Mouse (Mus musculus) neural tube, embryonic 11.5 days (tissue): Measurements from ENCODE around the gene Hectd4. TPM values are rescaled to one million over a fixed set of nuclear protein-coding genes. Genes with fewer than 3 reads are reported as not detected.
A peak's percentile ranks its signal among the peaks of the same experiment; 100 is the strongest.
"Not testable (repeated sequence)": the region's sequence is repeated elsewhere in the genome, so short reads cannot be mapped to it uniquely, and the experiment has no call there.

Experiments
- ATAC-seq: fragments of 200-750 bp; cut with Nextera tagmentation; 2 replicates; pipeline ENCODE4 v1.8.0; 2017; ENCODE audit warnings: moderate number of reproducible peaks, mild to moderate bottlenecking, moderate TSS enrichment, moderate library complexity; ENCODE audit not compliant: insufficient read depth, low FRiP score, low TSS enrichment
- DNase-seq: peaks from one replicate; pipeline ENCODE4 v3.0.0-alpha.2; 2015; ENCODE audit warnings: low spot score
- H3K27ac ChIP-seq: fragments of 300-500 bp; sonication (generic); 2 replicates; pipeline ENCODE4 v1.5.1; 2014; ENCODE audit warnings: low read depth, mild to moderate bottlenecking, low read length
- H3K27me3 ChIP-seq: fragments of 300-500 bp; sonication (generic); 2 replicates; pipeline ENCODE4 v1.6.1; 2014; ENCODE audit warnings: mild to moderate bottlenecking, low read length, mixed read lengths; ENCODE audit not compliant: control insufficient read depth, insufficient read depth
- H3K36me3 ChIP-seq: fragments of 300-500 bp; sonication (generic); 2 replicates; pipeline ENCODE4 v1.6.1; 2014; ENCODE audit warnings: mild to moderate bottlenecking, low read length, moderate library complexity, mixed read lengths; ENCODE audit not compliant: control insufficient read depth, insufficient read depth
- H3K4me1 ChIP-seq: fragments of 300-500 bp; sonication (generic); 2 replicates; pipeline ENCODE4 v1.6.1; 2014; ENCODE audit warnings: low read length, mixed read lengths; ENCODE audit not compliant: control insufficient read depth, insufficient read depth
- H3K4me2 ChIP-seq: fragments of 300-500 bp; sonication (generic); 2 replicates; pipeline ENCODE4 v1.6.1; 2014; ENCODE audit warnings: low read depth, mild to moderate bottlenecking, moderate library complexity
- H3K4me3 ChIP-seq: fragments of 300-500 bp; sonication (generic); 2 replicates; pipeline ENCODE4 v1.5.1; 2014; ENCODE audit warnings: low read depth, low read length
- H3K9ac ChIP-seq: fragments of 300-500 bp; sonication (generic); 2 replicates; pipeline ENCODE4 v1.6.1; 2014; ENCODE audit warnings: mild to moderate bottlenecking, low read length
- H3K9me3 ChIP-seq: fragments of 300-500 bp; sonication (generic); 2 replicates; pipeline ENCODE4 v1.6.1; 2016; ENCODE audit warnings: low read length; ENCODE audit not compliant: control insufficient read depth
- WGBS: fragments of 180-500 bp; shearing (Covaris S2); extraction: QIAGEN DNeasy Blood & Tissue Kit; methylation state at CpG from one replicate; pipeline ENCODE4 v1.1.7; 2014; 5-methylcytosine and 5-hydroxymethylcytosine counted together
- polyA plus RNA-seq: library from polyadenylated mRNA; unstranded; fragments of >200 nt; fragmentation: Nextera tagmentation; extraction: Ambion mirVana; gene quantifications from 2 replicates; pipeline ENCODE4 v1.2.1, GENCODE M21; 2014

The Hectd4 gene
- polyA plus RNA-seq, 1 experiment from 2014 or later, result 11.7 TPM

- DNase-seq, result no peak
- Histone ChIP-seq H3K9me3 (no peaks in the 10 kb centered on the region), H3K36me3 (peaks cover 13% of the 10 kb centered on the region), H3K4me2 (no peak overlapping the region), H3K4me3 (no peak overlapping the region), H3K9ac (no peak overlapping the region), H3K4me1 (peaks cover 8% of the 10 kb centered on the region), H3K27me3 (no peaks in the 10 kb centered on the region), H3K27ac (no peak overlapping the region)
- WGBS, result 76% methylated on average over 1 of the region's 1 CpGs
- ATAC-seq, result no peak
Measured at GRCm38 (mm10) chr5:121202467-121202866, 17.6 kb upstream of the Hectd4 start.

- peak within 1 kb of the TSS; percentile 72 for H3K27ac ChIP-seq
- H3K9ac ChIP-seq, result peak within 1 kb of the TSS; percentile 98
- H3K4me1 ChIP-seq, result peaks cover 8% of the 10 kb centered on the region
- H3K4me3 ChIP-seq, result peak within 1 kb of the TSS; percentile 98
- DNase-seq (peak; percentile 81), ATAC-seq (peak; percentile 86)
- peaks cover 26% of the 10 kb centered on the region for H3K36me3 ChIP-seq
- 2% methylated on average over 52 of the region's 52 CpGs for WGBS
- peak within 1 kb of the TSS; percentile 75 for H3K4me2 ChIP-seq
- H3K27me3 ChIP-seq, result no peaks in the 10 kb centered on the region
- no peaks in the 10 kb centered on the region for H3K9me3 ChIP-seq
Measured at GRCm38 (mm10) chr5:121204132-121205089, 15.6 kb upstream of the Hectd4 start, which contains the start of gene Rpl6. Gene Rpl6 (plus strand): TSS chr5:121204481.

GRCm38 (mm10) chr5:121205537-121206130, 14.4 kb upstream of the Hectd4 start:
- ATAC-seq, H3K27me3 ChIP-seq, H3K9me3 ChIP-seq, H3K27ac ChIP-seq, DNase-seq, H3K4me1 ChIP-seq: not testable (repeated sequence)
- Histone ChIP-seq H3K4me2 (peak overlapping the region; percentile 75), H3K4me3 (peak overlapping the region; percentile 98; the same call in 1 of the 2 replicates), H3K36me3 (peaks cover 29% of the 10 kb centered on the region), H3K9ac (peak overlapping the region; percentile 98; the same call in 1 of the 2 replicates)
- 79% methylated on average over 8 of the region's 10 CpGs for WGBS

GRCm38 (mm10) chr5:121206540-121206939, 13.5 kb upstream of the Hectd4 start:
- WGBS, result 89% methylated on average over 9 of the region's 9 CpGs
- H3K27me3 ChIP-seq, result no peaks in the 10 kb centered on the region
- H3K27ac ChIP-seq, result no peak overlapping the region
- 0 out of 2 replicates have a peak overlapping the region, but pooled peaks have one; percentile 3 for H3K4me3 ChIP-seq
- no peak overlapping the region for H3K4me2 ChIP-seq
- DNase-seq (no peak), ATAC-seq (no peak)
- H3K9ac ChIP-seq, result no peak overlapping the region
- H3K36me3 ChIP-seq, result peaks cover 29% of the 10 kb centered on the region
- no peaks in the 10 kb centered on the region for H3K9me3 ChIP-seq
- H3K4me1 ChIP-seq, result peaks cover 8% of the 10 kb centered on the region

- H3K4me3 ChIP-seq, result no peak overlapping the region
- ATAC-seq, result no peak
- H3K4me1 ChIP-seq, result peaks cover 8% of the 10 kb centered on the region
- no peaks in the 10 kb centered on the region for H3K27me3 ChIP-seq
- no peak overlapping the region for H3K9ac ChIP-seq
- H3K36me3 ChIP-seq, result peaks cover 32% of the 10 kb centered on the region
- no peak overlapping the region for H3K27ac ChIP-seq
- no peak overlapping the region for H3K4me2 ChIP-seq
- no peak for DNase-seq
- no peaks in the 10 kb centered on the region for H3K9me3 ChIP-seq
- WGBS, result 93% methylated on average over 3 of the region's 3 CpGs
Measured at GRCm38 (mm10) chr5:121206984-121207383, 13.0 kb upstream of the Hectd4 start.

GRCm38 (mm10) chr5:121209755-121210600, 10.0 kb upstream of the Hectd4 start:
- H3K4me3 ChIP-seq, result no peak overlapping the region
- H3K36me3 ChIP-seq, result peaks cover 35% of the 10 kb centered on the region
- DNase-seq (no peak), ATAC-seq (no peak)
- no peak overlapping the region for H3K4me2 ChIP-seq
- H3K27me3 ChIP-seq, result no peaks in the 10 kb centered on the region
- H3K4me1 ChIP-seq, result peaks cover 8% of the 10 kb centered on the region
- WGBS, result 91% methylated on average over 9 of the region's 9 CpGs
- H3K9ac ChIP-seq, result no peak overlapping the region
- no peaks in the 10 kb centered on the region for H3K9me3 ChIP-seq
- H3K27ac ChIP-seq, result no peak overlapping the region

GRCm38 (mm10) chr5:121210601-121210924, 9.5 kb upstream of the Hectd4 start:
- H3K9me3 ChIP-seq, result no peaks in the 10 kb centered on the region
- DNase-seq, result no peak
- no peak overlapping the region for H3K4me3 ChIP-seq
- no peak overlapping the region for H3K9ac ChIP-seq
- H3K27me3 ChIP-seq, result no peaks in the 10 kb centered on the region
- no peak for ATAC-seq
- no peak overlapping the region for H3K4me2 ChIP-seq
- peaks cover 35% of the 10 kb centered on the region for H3K36me3 ChIP-seq
- no peak overlapping the region for H3K27ac ChIP-seq
- H3K4me1 ChIP-seq, result peaks cover 7% of the 10 kb centered on the region
- WGBS, result 91% methylated on average over 1 of the region's 1 CpGs

GRCm38 (mm10) chr5:121212108-121212507, 7.9 kb upstream of the Hectd4 start:
- no peaks in the 10 kb centered on the region for H3K27me3 ChIP-seq
- H3K9ac ChIP-seq, result no peak overlapping the region
- peaks cover 24% of the 10 kb centered on the region for H3K36me3 ChIP-seq
- no peak for ATAC-seq
- no peaks in the 10 kb centered on the region for H3K9me3 ChIP-seq
- H3K27ac ChIP-seq, result no peak overlapping the region
- 90% methylated on average over 6 of the region's 6 CpGs for WGBS
- H3K4me2 ChIP-seq, result no peak overlapping the region
- DNase-seq, result no peak
- no peak overlapping the region for H3K4me3 ChIP-seq
- H3K4me1 ChIP-seq, result no peaks in the 10 kb centered on the region; the same call in 1 of the 2 replicates
